Mouse (Mus musculus) midbrain, embryonic 11.5 days (tissue): Measurements from ENCODE around the gene Blzf1. TPM values are rescaled to one million over a fixed set of nuclear protein-coding genes. Genes with fewer than 3 reads are reported as not detected.

Source experiments
- ATAC-seq: fragments of 200-750 bp; cut with Nextera tagmentation; 2 replicates; pipeline ENCODE4 v1.8.0; 2017; ENCODE audit warnings: moderate TSS enrichment, moderate library complexity; ENCODE audit not compliant: low FRiP score
- DNase-seq: peaks from one replicate; pipeline ENCODE4 v3.0.0; 2015; ENCODE audit warnings: low spot score; ENCODE audit errors: missing footprints
- H3K27ac ChIP-seq: fragments of 300-500 bp; sonication (generic); 2 replicates; pipeline ENCODE4 v1.5.1; 2014; ENCODE audit warnings: low read depth, low read length
- H3K27me3 ChIP-seq: fragments of 300-500 bp; sonication (generic); 2 replicates; pipeline ENCODE4 v1.6.1; 2014; ENCODE audit warnings: mild to moderate bottlenecking, low read length, moderate library complexity, mixed read lengths; ENCODE audit not compliant: control insufficient read depth, insufficient read depth
- H3K36me3 ChIP-seq: fragments of 300-500 bp; sonication (generic); 2 replicates; pipeline ENCODE4 v1.6.1; 2014; ENCODE audit warnings: mild to moderate bottlenecking, low read length, moderate library complexity, mixed read lengths; ENCODE audit not compliant: control insufficient read depth, insufficient read depth
- H3K4me1 ChIP-seq: fragments of 300-500 bp; sonication (generic); 2 replicates; pipeline ENCODE4 v1.6.1; 2014; ENCODE audit warnings: low read length; ENCODE audit not compliant: control insufficient read depth, insufficient read depth
- H3K4me2 ChIP-seq: fragments of 300-500 bp; sonication (generic); 2 replicates; pipeline ENCODE4 v1.6.1; 2014; ENCODE audit warnings: mild to moderate bottlenecking, moderate library complexity
- H3K4me3 ChIP-seq: fragments of 300-500 bp; sonication (generic); 2 replicates; pipeline ENCODE4 v1.5.1; 2014; ENCODE audit warnings: low read depth, low read length
- H3K9ac ChIP-seq: fragments of 300-500 bp; sonication (generic); 2 replicates; pipeline ENCODE4 v1.6.1; 2014; ENCODE audit warnings: low read length
- H3K9me3 ChIP-seq: fragments of 300-500 bp; sonication (generic); 2 replicates; pipeline ENCODE4 v1.6.1; 2016; ENCODE audit warnings: low read length; ENCODE audit not compliant: control insufficient read depth
- whole genome bisulfite sequencing: fragments of 180-500 bp; shearing (Covaris S2); extraction: QIAGEN DNeasy Blood & Tissue Kit; methylation state at CpG from one replicate; pipeline ENCODE4 v1.1.7; 2014; 5-methylcytosine and 5-hydroxymethylcytosine counted together
- polyA plus RNA-seq: library from polyadenylated mRNA; unstranded; fragments of >200 nt; fragmentation: Nextera tagmentation; extraction: Ambion mirVana; gene quantifications from 2 replicates; pipeline ENCODE4 v1.2.1, GENCODE M21; 2014

Gene Blzf1
- polyA plus RNA-seq, 1 experiment from 2014 or later: 26.8 TPM

GRCm38 (mm10) chr1:164324221-164324620, 16.9 kb upstream of the Blzf1 start:
- no peaks in the 10 kb centered on the region for H3K36me3 ChIP-seq
- H3K27me3 ChIP-seq: no peaks in the 10 kb centered on the region; the same call in 1 of the 2 replicates
- no peak overlapping the region for H3K4me3 ChIP-seq
- ATAC-seq (no peak), DNase-seq (no peak)
- WGBS: 94% methylated on average over 4 of the region's 4 CpGs
- no peak overlapping the region for H3K4me2 ChIP-seq
- H3K9me3 ChIP-seq: no peaks in the 10 kb centered on the region
- H3K9ac ChIP-seq: no peak overlapping the region
- no peak overlapping the region for H3K27ac ChIP-seq
- no peaks in the 10 kb centered on the region; the same call in 1 of the 2 replicates for H3K4me1 ChIP-seq

DNA sequence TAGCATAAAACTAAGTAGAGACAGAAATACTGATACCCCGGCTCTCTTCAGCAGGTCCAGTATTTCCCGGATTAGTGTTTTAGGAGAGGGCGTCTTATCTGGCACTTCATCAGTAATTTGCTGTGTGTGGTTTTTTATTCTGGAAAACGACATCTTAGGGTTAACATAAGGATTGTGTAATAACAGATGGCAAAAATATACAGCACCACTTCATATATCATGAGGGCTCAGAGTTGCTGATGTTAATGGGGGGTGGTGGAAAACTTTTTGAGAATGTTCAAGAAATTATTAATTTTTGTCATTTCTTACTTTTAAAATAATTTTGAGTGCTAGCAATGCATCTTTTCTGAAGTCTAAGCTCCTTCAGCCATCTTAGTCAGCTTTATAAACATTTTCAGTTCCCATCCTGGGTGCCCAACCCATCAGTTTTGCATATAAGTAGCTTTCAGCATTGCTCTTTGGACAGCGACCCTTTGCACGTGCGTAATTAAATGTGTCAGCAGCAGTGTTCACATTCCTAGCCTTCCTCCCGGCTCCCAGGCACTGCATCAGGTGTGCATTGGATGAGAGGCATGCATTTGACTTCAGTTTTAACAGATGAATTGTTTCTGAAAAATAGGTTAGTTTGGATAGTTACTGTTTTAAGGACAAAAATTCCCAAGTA, 15.8 kb upstream of the Blzf1 start:
- Histone ChIP-seq H3K4me2 (no peak overlapping the region), H3K27ac (no peak overlapping the region), H3K27me3 (no peaks in the 10 kb centered on the region; the same call in 1 of the 2 replicates), H3K36me3 (no peaks in the 10 kb centered on the region), H3K9ac (no peak overlapping the region), H3K4me1 (no peaks in the 10 kb centered on the region; the same call in 1 of the 2 replicates), H3K4me3 (no peak overlapping the region), H3K9me3 (no peaks in the 10 kb centered on the region)
- WGBS: 92% methylated on average over 8 of the region's 8 CpGs
- DNase-seq (no peak), ATAC-seq (no peak)

DNA sequence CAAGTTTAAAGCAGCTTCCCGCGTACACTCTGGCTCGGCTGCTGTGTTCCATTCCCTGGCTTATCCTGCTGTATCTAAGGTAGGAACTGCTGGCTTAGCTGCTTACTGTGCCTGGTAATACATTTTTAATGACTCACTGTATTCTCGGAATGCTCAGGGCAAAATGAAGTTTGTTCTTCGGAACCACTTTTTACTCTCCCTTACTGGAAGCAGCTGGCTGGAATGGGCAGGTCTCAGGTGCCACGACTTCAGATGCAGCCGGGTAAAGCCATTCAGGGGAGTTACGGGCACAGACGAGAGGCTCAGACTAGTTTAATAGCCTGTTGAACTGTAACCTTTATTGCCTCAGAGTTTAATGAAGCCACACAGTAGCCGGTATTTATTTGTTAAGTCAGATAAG, 14.1 kb upstream of the Blzf1 start:
- Histone ChIP-seq H3K9me3 (no peaks in the 10 kb centered on the region), H3K4me3 (no peak overlapping the region), H3K27me3 (no peaks in the 10 kb centered on the region; the same call in 1 of the 2 replicates), H3K4me1 (no peaks in the 10 kb centered on the region; the same call in 1 of the 2 replicates), H3K4me2 (no peak overlapping the region), H3K36me3 (no peaks in the 10 kb centered on the region), H3K9ac (no peak overlapping the region), H3K27ac (no peak overlapping the region)
- ATAC-seq: no peak
- no peak for DNase-seq
- WGBS: 85% methylated on average over 10 of the region's 10 CpGs

GRCm38 (mm10) chr1:164320731-164321130, 13.4 kb upstream of the Blzf1 start:
- Histone ChIP-seq H3K27ac (no peak overlapping the region), H3K4me2 (no peak overlapping the region), H3K36me3 (no peaks in the 10 kb centered on the region), H3K4me1 (no peaks in the 10 kb centered on the region; the same call in 1 of the 2 replicates), H3K4me3 (no peak overlapping the region), H3K27me3 (no peaks in the 10 kb centered on the region; the same call in 1 of the 2 replicates), H3K9ac (no peak overlapping the region), H3K9me3 (no peaks in the 10 kb centered on the region)
- WGBS: 79% methylated on average over 5 of the region's 5 CpGs
- DNase-seq: no peak
- ATAC-seq: no peak

GRCm38 (mm10) chr1:164319542-164320140, 12.4 kb upstream of the Blzf1 start:
- Histone ChIP-seq H3K4me3 (no peak overlapping the region), H3K36me3 (no peaks in the 10 kb centered on the region), H3K27ac (no peak overlapping the region), H3K9ac (no peak overlapping the region), H3K4me2 (no peak overlapping the region), H3K27me3 (no peaks in the 10 kb centered on the region; the same call in 1 of the 2 replicates), H3K9me3 (no peaks in the 10 kb centered on the region), H3K4me1 (no peaks in the 10 kb centered on the region; the same call in 1 of the 2 replicates)
- DNase-seq (peak; percentile 77), ATAC-seq (no peak)
- WGBS: 84% methylated on average over 14 of the region's 14 CpGs

GRCm38 (mm10) chr1:164318474-164318873, 11.2 kb upstream of the Blzf1 start:
- H3K36me3 ChIP-seq: no peaks in the 10 kb centered on the region
- WGBS: 92% methylated on average over 5 of the region's 5 CpGs
- ATAC-seq (no peak), DNase-seq (no peak)
- no peak overlapping the region for H3K4me2 ChIP-seq
- H3K9ac ChIP-seq: no peak overlapping the region
- no peaks in the 10 kb centered on the region for H3K9me3 ChIP-seq
- no peaks in the 10 kb centered on the region; the same call in 1 of the 2 replicates for H3K27me3 ChIP-seq
- H3K4me1 ChIP-seq: no peaks in the 10 kb centered on the region; the same call in 1 of the 2 replicates
- H3K27ac ChIP-seq: no peak overlapping the region
- H3K4me3 ChIP-seq: no peak overlapping the region

DNA sequence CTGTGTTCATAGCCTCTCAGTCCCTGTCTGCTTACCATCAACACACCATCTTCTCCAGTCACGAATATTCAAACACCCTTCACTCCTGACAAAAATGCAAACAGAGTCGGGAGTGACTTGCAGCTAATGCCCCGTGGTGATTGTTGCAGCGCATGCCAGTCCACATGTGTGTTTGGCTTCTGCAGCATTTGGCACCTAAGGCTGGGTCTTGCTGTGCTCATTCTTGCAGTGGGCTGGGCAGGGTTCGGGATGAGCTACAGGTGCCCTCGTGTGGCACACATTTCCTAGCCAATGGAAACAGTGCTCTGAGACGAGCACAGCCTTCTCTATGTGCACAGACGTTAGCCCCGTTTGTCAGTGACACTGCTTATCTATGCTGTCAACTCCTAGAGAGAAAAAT, 10.0 kb upstream of the Blzf1 start:
- DNase-seq (no peak), ATAC-seq (no peak)
- 89% methylated on average over 9 of the region's 9 CpGs for WGBS

DNA sequence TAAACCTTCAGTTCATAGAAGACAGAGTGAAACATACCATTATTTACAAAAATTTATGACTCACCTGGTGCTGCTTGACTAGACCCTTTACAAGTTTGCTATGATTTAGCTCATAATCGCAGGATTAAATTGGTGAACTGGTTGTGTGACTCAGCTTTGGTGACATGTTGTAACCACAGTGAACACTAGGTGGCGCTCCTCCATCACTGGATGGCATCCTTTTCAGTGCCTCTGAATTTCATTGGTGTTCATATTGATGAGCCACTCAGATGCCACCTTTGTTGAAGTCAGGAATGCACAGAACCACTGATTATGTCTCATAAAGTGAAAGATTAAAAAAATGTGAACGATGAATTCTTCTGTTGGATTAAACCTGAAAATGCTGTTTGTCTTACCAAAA, 9.4 kb upstream of the Blzf1 start:
- 33% methylated on average over 3 of the region's 3 CpGs for WGBS
- H3K9me3 ChIP-seq: no peaks in the 10 kb centered on the region
- H3K9ac ChIP-seq: no peak overlapping the region
- no peak overlapping the region for H3K27ac ChIP-seq
- no peaks in the 10 kb centered on the region for H3K36me3 ChIP-seq
- H3K4me1 ChIP-seq: no peaks in the 10 kb centered on the region; the same call in 1 of the 2 replicates
- ATAC-seq: peak; percentile 70
- peak; percentile 98 for DNase-seq
- H3K4me2 ChIP-seq: no peak overlapping the region
- H3K27me3 ChIP-seq: no peaks in the 10 kb centered on the region; the same call in 1 of the 2 replicates
- H3K4me3 ChIP-seq: no peak overlapping the region

More for the DNA sequence above, 10.0 kb upstream of the Blzf1 start:
- H3K9ac ChIP-seq: no peak overlapping the region
- H3K4me1 ChIP-seq: no peaks in the 10 kb centered on the region; the same call in 1 of the 2 replicates
- no peaks in the 10 kb centered on the region for H3K36me3 ChIP-seq
- H3K27ac ChIP-seq: no peak overlapping the region
- H3K4me3 ChIP-seq: no peak overlapping the region
- H3K4me2 ChIP-seq: no peak overlapping the region
- no peaks in the 10 kb centered on the region; the same call in 1 of the 2 replicates for H3K27me3 ChIP-seq
- no peaks in the 10 kb centered on the region for H3K9me3 ChIP-seq

DNA sequence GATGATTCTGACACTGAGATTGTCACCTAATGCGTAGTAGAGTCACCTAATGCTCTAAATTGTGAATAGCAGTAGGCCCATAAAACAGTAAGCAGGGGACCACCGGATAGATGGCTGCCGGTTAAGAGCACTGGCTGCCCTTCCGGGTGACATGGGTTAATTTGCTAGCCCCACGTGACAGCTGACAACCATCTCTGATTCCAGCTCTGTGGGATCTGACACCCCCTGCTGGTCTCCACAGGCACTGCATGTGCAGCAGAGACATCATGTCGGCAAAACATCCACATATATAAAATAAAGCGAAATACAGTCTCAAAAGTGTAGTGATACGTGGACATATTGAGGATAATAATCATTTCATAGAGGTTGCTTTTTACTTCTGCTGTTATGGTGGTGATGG, 8.0 kb upstream of the Blzf1 start:
- no peaks in the 10 kb centered on the region for H3K36me3 ChIP-seq
- H3K9ac ChIP-seq: no peak overlapping the region
- H3K4me3 ChIP-seq: no peak overlapping the region
- DNase-seq (peak; percentile 93), ATAC-seq (no peak)
- no peak overlapping the region for H3K27ac ChIP-seq
- 82% methylated on average over 8 of the region's 8 CpGs for WGBS
- H3K27me3 ChIP-seq: no peaks in the 10 kb centered on the region; the same call in 1 of the 2 replicates
- no peak overlapping the region for H3K4me2 ChIP-seq
- no peaks in the 10 kb centered on the region for H3K9me3 ChIP-seq
- no peaks in the 10 kb centered on the region for H3K4me1 ChIP-seq
